In genomic region chr1:118311622-118312326, GRCm38 (mm10) we compare ENCODE assay signal across 7 mouse cellular contexts. TPM values are rescaled to one million over a fixed set of nuclear protein-coding genes. Genes with fewer than 3 reads are reported as not detected.
DNase-seq lines count a peak whose midpoint lies in the region; ATAC-seq and TF ChIP-seq lines count a peak whose summit lies in the region.

Gene Tsn, minus strand, starts transcription at chr1:118311739.

- TF ChIP-seq POLR2A in CH12.LX (IDR thresholded peaks at IDR 0.05; ENCODE audit: low read depth, low read length) = no peak; the same call in 1 of the 2 replicates

- intact Hi-C loops in heart, postnatal 10 days (cut with DNase I) = loop anchor here (10.0 kb wide), 1 partner anchor 773 kb away; no protein-coding TSS in a partner anchor

- H3K4me1 ChIP-seq in CH12.LX (ENCODE audit: control insufficient read depth in 1 of 2, insufficient read depth in 2 of 2) = peaks cover 3 to 16% of the 10 kb centered on the region in 2 experiments; a peak in 3 of 4 replicates
- H3K4me1 ChIP-seq in embryonic facial prominence, embryonic 15.5 days = peaks cover 7% of the 10 kb centered on the region
- no peaks in the 10 kb centered on the region for H3K4me1 ChIP-seq in limb, embryonic 11.5 days (ENCODE audit: control insufficient read depth, insufficient read depth, low read length)
- peaks cover 16% of the 10 kb centered on the region for H3K4me1 ChIP-seq in midbrain, embryonic 15.5 days

- peak within 1 kb of the TSS; percentile 99 for H3K4me2 ChIP-seq in CH12.LX (ENCODE audit: insufficient read depth, low read depth, poor library complexity, severe bottlenecking)
- H3K4me2 ChIP-seq in embryonic facial prominence, embryonic 15.5 days (replicated peaks) = peak within 1 kb of the TSS; percentile 65
- peak within 1 kb of the TSS; percentile 43 for H3K4me2 ChIP-seq in limb, embryonic 11.5 days (ENCODE audit: low read depth, severe bottlenecking)
- H3K4me2 ChIP-seq in midbrain, embryonic 15.5 days = peak within 1 kb of the TSS; percentile 78

- dilution Hi-C loops in CH12.LX (cut with MboI; ENCODE audit: extremely low pct_ligation_motif_present, extremely low pct_unique_long_range_greater_than_20kb, low sequenced_read_pairs) = no loop called here

- 47% methylated on average over 12 of the region's 12 CpGs for WGBS in embryonic facial prominence, embryonic 15.5 days
- WGBS in limb, embryonic 11.5 days = 55% methylated on average over 12 of the region's 12 CpGs
- WGBS in midbrain, embryonic 15.5 days = 50% methylated on average over 12 of the region's 12 CpGs

- peak within 1 kb of the TSS; percentile 84 for H3K27ac ChIP-seq in CH12.LX (ENCODE audit: insufficient read depth, low read depth)
- peak within 1 kb of the TSS; percentile 95 for H3K27ac ChIP-seq in embryonic facial prominence, embryonic 15.5 days (replicated peaks)
- peak within 1 kb of the TSS; percentile 53 for H3K27ac ChIP-seq in limb, embryonic 11.5 days (replicated peaks; ENCODE audit: low read depth, low read length)
- peak within 1 kb of the TSS; percentile 93 for H3K27ac ChIP-seq in midbrain, embryonic 15.5 days

- ATAC-seq in embryonic facial prominence, embryonic 15.5 days (ENCODE audit: insufficient number of reproducible peaks, low FRiP score, low TSS enrichment, low read depth) = no peak
- ATAC-seq in limb, embryonic 11.5 days (ENCODE audit: insufficient number of reproducible peaks, low FRiP score, low TSS enrichment, low read depth) = no peak
- ATAC-seq in midbrain, embryonic 15.5 days (replicated peaks) = peak; percentile 70

- H3K9me3 ChIP-seq in CH12.LX (replicated peaks; ENCODE audit: low read length) = no peaks in the 10 kb centered on the region
- H3K9me3 ChIP-seq in embryonic facial prominence, embryonic 15.5 days (replicated peaks) = no peaks in the 10 kb centered on the region
- H3K9me3 ChIP-seq in limb, embryonic 11.5 days (ENCODE audit: control insufficient read depth, low read length) = no peaks in the 10 kb centered on the region
- H3K9me3 ChIP-seq in midbrain, embryonic 15.5 days = no peaks in the 10 kb centered on the region

- peaks cover 15% of the 10 kb centered on the region for H3K27me3 ChIP-seq in CH12.LX (replicated peaks)
- H3K27me3 ChIP-seq in embryonic facial prominence, embryonic 15.5 days = no peaks in the 10 kb centered on the region
- H3K27me3 ChIP-seq in limb, embryonic 11.5 days (ENCODE audit: control insufficient read depth, insufficient read depth, low read length) = no peaks in the 10 kb centered on the region
- no peaks in the 10 kb centered on the region for H3K27me3 ChIP-seq in midbrain, embryonic 15.5 days (replicated peaks)

- H3K79me2 ChIP-seq in CH12.LX (replicated peaks; ENCODE audit: control insufficient read depth, extremely low read depth, insufficient read depth, poor library complexity, severe bottlenecking) = peaks cover 23% of the 10 kb centered on the region

- H3K36me3 ChIP-seq in CH12.LX (replicated peaks in 1 of 2; ENCODE audit: control insufficient read depth in 1 of 2, insufficient read depth in 1 of 2, low read length in 1 of 2) = peaks cover 5 to 16% of the 10 kb centered on the region in 2 experiments
- peaks cover 8% of the 10 kb centered on the region for H3K36me3 ChIP-seq in embryonic facial prominence, embryonic 15.5 days
- H3K36me3 ChIP-seq in limb, embryonic 11.5 days (ENCODE audit: control insufficient read depth, insufficient read depth, low read length) = peaks cover 3% of the 10 kb centered on the region; the same call in 1 of the 2 replicates
- 0 out of 2 replicates have a peak, but pooled peaks cover 3% of the 10 kb centered on the region for H3K36me3 ChIP-seq in midbrain, embryonic 15.5 days (replicated peaks)

- DNase-seq in A20 (ENCODE audit: low read depth, low spot score) (peak; percentile 71), CH12.LX (ENCODE audit: extremely low read depth) (peak; percentile 35)
- DNase-seq in heart, postnatal 10 days = peak in 1 of 2 experiments; percentile 7
- DNase-seq in limb, embryonic 11.5 days (ENCODE audit: low spot score) = no peak
- DNase-seq in urinary bladder, postnatal 14 days (ENCODE audit: low spot score) = no peak

- H3K9ac ChIP-seq in CH12.LX (ENCODE audit: insufficient read depth, low read depth) = peak within 1 kb of the TSS; percentile 84
- H3K9ac ChIP-seq in embryonic facial prominence, embryonic 15.5 days = peak within 1 kb of the TSS; percentile 87
- H3K9ac ChIP-seq in limb, embryonic 11.5 days (ENCODE audit: low read length) = peak within 1 kb of the TSS; percentile 59
- peak within 1 kb of the TSS; percentile 60 for H3K9ac ChIP-seq in midbrain, embryonic 15.5 days

- TF ChIP-seq RAD21 in CH12.LX (IDR thresholded peaks at IDR 0.05; ENCODE audit: low read depth, low read length) = no peak

- H3K4me3 ChIP-seq in CH12.LX (replicated peaks in 1 of 3; ENCODE audit: low read depth in 2 of 3, low read length in 2 of 3, poor library complexity in 1 of 3) = peak within 1 kb of the TSS; percentile 78 to 93 (median 91)
- H3K4me3 ChIP-seq in embryonic facial prominence, embryonic 15.5 days (replicated peaks) = peak within 1 kb of the TSS; percentile 94
- H3K4me3 ChIP-seq in limb, embryonic 11.5 days (ENCODE audit: low read depth, low read length) = peak within 1 kb of the TSS; percentile 71
- peak within 1 kb of the TSS; percentile 59 for H3K4me3 ChIP-seq in midbrain, embryonic 15.5 days

- TF ChIP-seq EP300 in CH12.LX (IDR thresholded peaks at IDR 0.05; ENCODE audit: low read length) = no peak

- TF ChIP-seq CTCF in CH12.LX (conservative IDR thresholded peaks at IDR 0.05 in 1 of 2, IDR thresholded peaks at IDR 0.05 in 1 of 2; ENCODE audit: low read depth in 2 of 2, low read length in 2 of 2) = no peak

- in situ Hi-C loops in CH12.LX (cut with MboI; ENCODE audit: low pct_ligation_motif_present, low pct_unique_long_range_greater_than_20kb, low sequenced_read_pairs) = no loop called here

TF ChIP-seq in CH12.LX, 34 proteins besides CTCF, POLR2A, EP300 and RAD21:
- TF ChIP-seq NRF1 (IDR thresholded peaks at IDR 0.05; ENCODE audit: low read depth, low read length) = no peak
- TF ChIP-seq IRF4 (IDR thresholded peaks at IDR 0.05; ENCODE audit: low read depth, low read length) = no peak
- TF ChIP-seq ETS1 (conservative IDR thresholded peaks at IDR 0.05; ENCODE audit: low read depth, low read length) = no peak
- TF ChIP-seq CHD2 (IDR thresholded peaks at IDR 0.05; ENCODE audit: low read length) = no peak
- 0 out of 2 replicates have a peak, but pooled peaks have one; percentile 12 for TF ChIP-seq TBP (conservative IDR thresholded peaks at IDR 0.05; ENCODE audit: low read depth, low read length)

RNA-seq across cellular contexts. Expression of gene Tsn, which starts in this region (rescaled TPM):
- total RNA-seq in CH12.LX (2012; rRNA removed) (147 and 165 TPM in 2 replicates), CH12.LX (2014; rRNA removed) (196 and 234 TPM in 2 replicates)
- 158 TPM in 2 replicates for polyA plus RNA-seq in CH12.LX (2012; ENCODE audit: insufficient read length, low read depth)
- 262 and 268 TPM in 2 replicates for polyA plus RNA-seq in embryonic facial prominence, embryonic 15.5 days (2015; fragmentation: Nextera tagmentation; extraction: Ambion mirVana)
- total RNA-seq in heart, postnatal 10 days (2021) = 10 to 100 TPM; 93.9 to 94.2 TPM
- polyA plus RNA-seq in limb, embryonic 11.5 days (2014; fragmentation: Nextera tagmentation; extraction: Ambion mirVana) = 380 and 400 TPM in 2 replicates
- 443 and 463 TPM in 2 replicates for polyA plus RNA-seq in midbrain, embryonic 15.5 days (2015; fragmentation: Nextera tagmentation; extraction: Ambion mirVana)

Comparison
In these comparisons a context has a peak if more than half of its experiments do, and no peak if none do; other contexts are left out.
1. DNase-seq: peak in A20 (single experiment) and CH12.LX (single experiment); none in limb, embryonic 11.5 days (single experiment) and urinary bladder, postnatal 14 days (single experiment).
2. H3K4me2 ChIP-seq: peak in every context shown above with its lines; median percentile 99 in CH12.LX; 78 in midbrain, embryonic 15.5 days; 65 in embryonic facial prominence, embryonic 15.5 days; 43 in limb, embryonic 11.5 days.
3. Peak in every context shown above with its lines, with median percentiles within 50 percentile points of each other: H3K27ac ChIP-seq, H3K4me3 ChIP-seq and H3K9ac ChIP-seq.